Mouse (Mus musculus) C3H10T1/2 (cell line): Measurements from ENCODE around the gene Med10. TPM values are rescaled to one million over a fixed set of nuclear protein-coding genes. Genes with fewer than 3 reads are reported as not detected.

Experiments
- polyA plus RNA-seq, 2 experiments: library from polyadenylated mRNA; unstranded; fragments of >200 nt; fragmentation: generic; extraction: Trizol; gene quantifications; one replicate each; pipeline ENCODE4 v1.2.1; 2012; ENCODE audit warnings: missing spikeins in 2 of 2

Med10 gene
- 10 to 100 TPM; 24.9 to 60.0 TPM for polyA plus RNA-seq

DNA sequence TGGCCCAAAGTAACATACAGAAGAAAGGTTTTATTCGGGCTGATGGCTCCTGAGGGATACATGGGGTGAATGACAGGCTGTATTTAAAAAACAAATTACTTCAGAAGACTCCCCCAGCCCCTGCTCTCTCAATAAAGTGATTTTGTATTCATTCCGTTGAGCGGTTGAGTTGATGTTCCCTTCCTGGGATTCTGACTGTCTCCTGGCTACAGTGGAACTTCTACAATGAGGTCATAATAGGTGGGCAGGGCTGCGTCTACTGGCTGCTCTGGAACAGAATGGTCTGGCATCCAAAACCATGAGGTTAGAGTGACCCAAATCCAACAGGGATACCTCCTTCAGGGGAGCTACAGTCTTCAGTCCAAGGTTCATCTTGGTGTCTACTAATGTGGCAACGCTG is at the start of gene Med10:
Gene Med10, plus strand, starts transcription at position 301 of the 400 bp plus-strand sequence.

Other genes starting within 250 kb of the Med10 start
- gene Srd5a1, start 191.0 kb upstream of the Med10 start, polyA plus RNA-seq = 1 to 10 TPM; 1.8 to 5.8 TPM
- not detected for gene Ube2ql1, start 62.5 kb upstream of the Med10 start, polyA plus RNA-seq